Mouse (Mus musculus): ENCODE data around the gene Slit3.

The Slit3 gene

DNA sequence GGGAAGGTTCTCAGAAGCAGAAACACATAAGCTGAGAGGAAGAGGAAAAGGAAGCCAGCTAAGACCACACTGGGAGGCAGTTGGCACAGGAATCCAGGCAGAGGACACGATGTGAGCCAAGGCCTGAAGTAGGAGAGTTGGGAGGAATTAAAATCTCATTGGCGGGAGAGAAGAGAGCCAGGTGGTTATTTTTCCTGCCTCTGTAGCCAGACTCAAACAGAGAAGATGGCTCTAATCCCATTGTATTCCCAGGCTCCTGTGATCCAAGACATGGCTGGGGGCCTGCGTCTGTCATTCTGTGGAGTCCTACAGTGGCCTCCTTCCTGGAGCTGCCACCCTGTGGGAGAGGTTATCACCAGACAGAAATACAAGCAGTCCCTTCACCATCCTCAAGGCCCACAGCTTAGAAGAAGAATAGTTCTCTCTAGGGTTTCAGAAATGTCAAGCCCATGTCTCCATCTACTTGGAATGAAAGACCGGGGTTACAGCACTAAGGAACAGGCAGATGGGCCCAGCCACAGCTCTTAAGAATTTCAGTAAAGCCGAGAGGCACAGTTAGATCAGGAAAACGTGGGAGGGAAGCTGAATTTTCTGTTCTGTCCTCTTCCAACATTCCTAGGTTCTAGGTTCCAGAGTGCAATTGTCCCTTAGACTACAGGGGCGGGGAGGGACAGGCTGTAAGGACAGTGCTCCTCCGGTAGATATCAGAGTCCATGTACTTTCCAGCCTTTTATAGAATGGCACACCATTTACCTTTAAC, 183.4 kb downstream of the Slit3 start:
- no peak for DNase-seq (ENCODE audit: low spot score in 2 of 2)

- DNase-seq (ENCODE audit: low spot score in 2 of 2): no peak
Measured at GRCm38 (mm10) chr11:35305111-35305510, 184.1 kb downstream of the Slit3 start.

DNA sequence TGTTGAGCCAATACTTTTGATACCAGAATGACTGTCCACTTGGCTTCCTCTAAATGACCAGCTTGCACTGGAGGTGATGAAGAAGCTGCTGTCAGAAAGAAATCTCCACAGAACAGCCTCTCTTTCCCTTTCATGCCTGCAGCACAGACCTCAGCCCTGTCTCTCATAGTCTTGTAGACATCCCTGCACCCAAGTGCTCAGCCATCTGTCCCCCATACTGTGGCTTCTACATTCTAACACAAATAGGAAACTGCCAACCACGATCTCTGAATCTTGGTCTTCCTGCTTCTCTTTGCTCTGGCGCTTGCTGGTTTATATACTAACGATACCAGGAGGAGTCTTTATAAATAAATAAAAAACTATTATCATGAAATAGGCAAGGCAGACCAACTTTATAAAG, 184.9 kb downstream of the Slit3 start:
- no peak for DNase-seq (ENCODE audit: low spot score in 2 of 2)

DNA sequence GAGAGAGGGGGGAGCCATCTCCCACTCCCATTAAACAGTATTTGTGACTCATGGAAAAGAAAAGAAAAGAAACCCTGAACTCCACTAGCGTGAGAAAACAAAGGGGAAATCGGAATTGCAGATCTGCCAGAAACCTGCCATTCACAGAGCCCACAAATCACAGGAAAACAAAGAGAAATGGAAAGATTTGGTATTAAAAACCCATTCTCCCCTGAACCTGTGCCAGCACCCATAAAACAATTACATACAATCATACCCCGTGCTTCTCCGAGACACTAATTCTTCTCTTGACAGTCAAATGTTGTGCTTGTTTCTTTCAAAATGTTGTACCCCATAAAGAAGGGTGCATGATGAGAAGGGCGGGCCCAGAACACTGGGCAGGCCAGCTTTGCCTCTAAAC, 185.9 kb downstream of the Slit3 start:
- no peak for DNase-seq (ENCODE audit: low spot score in 2 of 2)

- DNase-seq (ENCODE audit: low spot score in 2 of 2): no peak
Measured at GRCm38 (mm10) chr11:35307992-35308391, 187.0 kb downstream of the Slit3 start.

GRCm38 (mm10) chr11:35315449-35316028, 194.5 kb downstream of the Slit3 start:
- no peak for DNase-seq (ENCODE audit: low spot score in 2 of 2)

DNA sequence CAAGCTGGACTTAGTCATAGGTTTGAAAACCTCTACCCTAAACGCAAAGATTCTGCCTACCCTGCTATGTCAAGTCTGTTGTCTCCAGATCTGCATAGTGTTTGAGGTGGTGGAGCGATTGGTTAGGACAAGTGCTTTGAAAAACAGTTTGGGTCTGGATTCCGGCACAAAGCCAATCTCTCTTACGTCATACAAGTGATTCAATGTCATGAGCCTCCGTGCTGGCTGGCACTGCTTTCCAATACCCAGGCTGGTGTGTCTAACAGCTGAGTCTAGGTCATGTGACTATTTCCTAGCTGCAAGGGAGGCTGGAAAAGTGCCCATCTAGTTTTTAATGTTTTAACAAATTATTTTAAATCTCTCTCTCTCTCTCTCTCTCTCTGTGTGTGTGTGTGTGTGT, 196.2 kb downstream of the Slit3 start:
- DNase-seq (ENCODE audit: low spot score in 2 of 2): no peak

DNA sequence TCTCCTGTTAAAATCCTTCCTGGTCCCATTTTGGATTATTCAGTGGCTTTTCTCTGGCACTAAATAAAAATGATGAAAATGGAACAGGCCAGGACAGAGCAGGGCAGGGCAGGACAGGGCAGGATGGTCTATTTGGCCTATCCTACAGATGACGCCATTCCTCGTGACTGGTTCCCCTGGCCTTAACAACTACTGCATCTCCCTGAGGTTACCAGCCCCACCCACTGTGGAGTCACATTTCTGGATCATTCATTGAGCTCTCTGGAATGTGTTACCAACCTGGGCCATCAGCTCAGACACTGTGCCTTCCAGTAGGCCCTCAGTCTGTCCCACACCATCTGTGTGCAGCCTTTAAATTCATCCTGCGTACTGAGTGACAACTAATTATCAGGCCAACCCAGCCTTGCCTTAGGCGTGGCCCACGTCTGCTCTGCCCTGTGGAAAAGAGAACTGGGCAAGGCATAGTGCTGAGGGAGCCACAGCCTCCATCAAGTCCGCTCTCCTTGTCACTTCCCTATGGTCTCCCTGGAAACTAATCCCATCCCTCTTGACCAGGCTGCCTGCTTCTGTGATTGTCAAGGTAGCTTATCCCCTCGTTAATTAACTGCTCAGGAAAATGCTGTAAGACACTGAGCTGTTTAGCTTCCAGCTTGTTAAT, 196.9 kb downstream of the Slit3 start:
- DNase-seq (ENCODE audit: low spot score in 2 of 2): no peak

DNA sequence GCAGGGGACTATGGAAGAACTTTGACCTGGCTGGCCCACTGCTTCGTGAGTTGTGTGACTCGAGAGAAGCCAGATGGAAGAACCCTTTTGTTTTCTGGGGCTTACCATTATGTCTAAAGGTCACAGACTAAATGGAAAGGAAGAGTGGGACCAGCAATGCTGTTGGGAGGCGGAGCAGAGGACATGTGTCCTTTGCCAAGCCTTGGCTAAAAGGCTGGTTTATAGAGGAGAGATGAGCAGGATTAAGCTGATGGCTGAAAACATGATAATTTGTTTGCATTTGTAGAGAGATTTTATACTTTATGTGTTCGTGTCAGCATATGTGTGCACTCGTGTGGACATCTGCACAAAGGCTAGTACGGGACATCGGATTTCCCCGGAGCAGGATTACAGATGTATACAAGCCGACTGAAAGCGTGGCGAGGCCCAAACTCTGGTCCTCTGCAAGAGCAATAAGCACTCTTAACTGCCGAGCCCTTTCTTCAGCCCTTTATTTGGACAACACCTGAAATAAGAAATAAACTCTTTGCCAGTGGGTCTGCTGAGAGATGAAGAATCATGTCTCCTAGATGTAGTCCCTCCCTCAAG, 197.5 kb downstream of the Slit3 start:
- no peak for DNase-seq (ENCODE audit: low spot score in 2 of 2)

GRCm38 (mm10) chr11:35320518-35320917, 199.5 kb downstream of the Slit3 start:
- DNase-seq (ENCODE audit: low spot score in 2 of 2): no peak

DNA sequence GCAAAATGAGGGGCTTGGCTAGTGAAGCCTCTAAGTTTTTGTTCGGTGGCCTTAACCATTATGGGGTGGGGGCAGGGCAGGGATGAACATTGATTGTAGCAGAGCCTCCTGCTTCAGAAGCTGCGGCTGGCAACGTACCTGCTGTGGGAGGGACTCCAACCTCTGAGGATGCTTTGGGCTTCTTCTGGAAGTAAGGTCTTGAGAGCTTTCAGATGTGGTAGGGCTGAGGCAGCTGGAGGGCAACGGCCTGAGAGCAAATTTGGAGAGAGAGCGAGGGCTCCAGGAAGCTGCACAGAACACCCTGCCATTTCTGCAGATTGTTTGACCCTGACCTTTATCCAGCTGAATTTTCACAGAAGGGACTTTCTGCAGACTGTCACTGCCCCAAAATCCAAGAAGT, 203.4 kb downstream of the Slit3 start:
- DNase-seq (ENCODE audit: low spot score in 2 of 2): no peak

- no peak for DNase-seq (ENCODE audit: low spot score in 2 of 2)
Measured at GRCm38 (mm10) chr11:35325131-35325995, 204.3 kb downstream of the Slit3 start.

GRCm38 (mm10) chr11:35326346-35326745, 205.3 kb downstream of the Slit3 start:
- no peak for DNase-seq (ENCODE audit: low spot score in 2 of 2)

DNA sequence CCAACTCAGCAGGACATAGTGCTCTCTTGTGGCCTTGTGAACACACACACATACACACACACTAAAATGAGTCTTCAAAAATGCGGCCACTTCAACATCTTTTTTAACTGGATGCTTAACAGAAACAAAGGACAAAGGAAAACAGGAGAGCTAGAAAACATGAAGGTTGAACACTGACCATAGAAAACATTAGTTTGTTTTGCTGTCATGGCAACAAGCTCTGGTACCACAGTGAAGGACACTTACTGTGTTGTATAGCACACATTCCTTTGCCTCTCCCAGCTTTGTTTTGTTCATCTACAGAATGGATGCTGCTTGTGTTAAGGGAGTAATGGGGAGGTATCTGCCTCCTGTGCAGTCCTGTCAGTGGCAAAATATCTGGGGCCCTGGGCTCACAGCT, 206.9 kb downstream of the Slit3 start:
- DNase-seq (ENCODE audit: low spot score in 2 of 2): no peak

- no peak for DNase-seq (ENCODE audit: low spot score in 2 of 2)
Measured at GRCm38 (mm10) chr11:35331476-35331875, 210.5 kb downstream of the Slit3 start.

- no peak for DNase-seq (ENCODE audit: low spot score in 2 of 2)
Measured at GRCm38 (mm10) chr11:35336558-35336957, 215.5 kb downstream of the Slit3 start.

DNA sequence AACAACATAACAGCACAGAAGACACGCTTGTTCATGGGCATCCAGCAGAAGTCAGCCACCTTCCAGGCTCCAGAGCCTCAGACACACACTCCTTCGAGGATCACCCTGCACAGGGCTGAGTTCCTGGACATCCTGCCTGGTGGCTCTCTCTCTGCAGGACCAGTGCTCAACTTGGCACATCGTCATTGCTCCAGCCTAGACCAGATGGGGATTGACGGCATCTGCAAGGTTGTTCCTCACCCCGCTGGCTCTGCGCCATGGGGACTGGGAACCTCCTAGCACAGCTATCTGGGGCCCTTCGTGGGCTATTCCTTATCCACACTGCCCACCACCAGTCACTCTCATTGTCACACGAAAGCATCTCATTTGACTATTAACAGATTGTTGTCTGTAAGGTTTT, 216.5 kb downstream of the Slit3 start:
- DNase-seq (ENCODE audit: low spot score in 2 of 2): no peak

GRCm38 (mm10) chr11:35337927-35338819, 217.1 kb downstream of the Slit3 start:
- no peak for DNase-seq (ENCODE audit: low spot score in 2 of 2)

DNA sequence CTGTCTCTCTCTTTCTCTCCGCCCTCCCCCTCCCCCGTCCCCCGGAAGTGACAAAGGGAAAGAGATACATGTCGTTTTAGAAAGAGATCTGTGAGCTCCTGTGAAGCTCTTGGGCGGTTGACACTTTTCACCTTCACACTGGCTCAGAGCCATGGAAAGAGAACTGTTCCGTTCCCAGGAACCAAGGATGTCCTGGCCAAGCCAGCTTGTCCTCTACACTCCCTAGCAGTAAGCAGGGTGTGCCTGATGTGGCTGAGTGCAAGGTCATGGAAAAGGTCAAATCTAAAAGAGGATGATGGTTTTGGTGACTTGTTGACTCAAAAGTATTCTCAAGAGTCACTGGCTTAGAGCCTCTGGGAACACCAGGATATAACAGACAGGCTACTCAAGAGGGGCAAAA, 219.7 kb downstream of the Slit3 start:
- DNase-seq (ENCODE audit: low spot score in 2 of 2): no peak

- no peak for DNase-seq (ENCODE audit: low spot score in 2 of 2)
Measured at GRCm38 (mm10) chr11:35342486-35342885, 221.5 kb downstream of the Slit3 start.

All from frontal cortex, postnatal 25 days (tissue).